Mouse (Mus musculus) hindbrain, embryonic 15.5 days (tissue): Measurements from ENCODE around the gene Wsb2. TPM values are rescaled to one million over a fixed set of nuclear protein-coding genes. Genes with fewer than 3 reads are reported as not detected.

ENCODE experiments used
- polyA plus RNA-seq: library from polyadenylated mRNA; unstranded; fragments of >200 nt; fragmentation: Nextera tagmentation; extraction: Ambion mirVana; gene quantifications from 2 replicates; pipeline ENCODE4 v1.2.1, GENCODE M21; 2015

The Wsb2 gene
- polyA plus RNA-seq, 1 experiment from 2014 or later = 310 TPM

Other genes with a start within 250 kb of the Wsb2 start
- 83.1 and 88.6 TPM in 2 replicates for gene Suds3, start 241.2 kb upstream of the Wsb2 start, polyA plus RNA-seq
- 57.6 and 57.7 TPM in 2 replicates for gene Taok3, start 237.2 kb upstream of the Wsb2 start, polyA plus RNA-seq
- gene Pebp1, start 69.7 kb upstream of the Wsb2 start, polyA plus RNA-seq = 1,065 and 1,090 TPM in 2 replicates
- 1.3 and 2.4 TPM in 2 replicates for gene Vsig10, start 38.2 kb upstream of the Wsb2 start, polyA plus RNA-seq
- 30.2 and 33.1 TPM in 2 replicates for gene Rfc5, start 31.7 kb downstream of the Wsb2 start, polyA plus RNA-seq
- 7.5 and 8.1 TPM in 2 replicates for gene Ksr2, start 56.7 kb downstream of the Wsb2 start, polyA plus RNA-seq